Comparison of ENCODE assay signal across 28 mouse cellular contexts in genomic region chr2:153861960-153862359, GRCm38 (mm10). TPM values are rescaled to one million over a fixed set of nuclear protein-coding genes. Genes with fewer than 3 reads are reported as not detected.
DNase-seq lines count a peak whose midpoint lies in the region; ATAC-seq and TF ChIP-seq lines count a peak whose summit lies in the region.
"Had no signal": no experiment of that assay in that cellular context is flagged by ENCODE, and none has a peak within 500 bp of the region (broad histone marks: within the 10 kb centered on the region; RNA-seq: fewer than 3 reads in every experiment).

No protein-coding gene starts in this region.

- no peak overlapping the region for H3K4me3 ChIP-seq in embryonic facial prominence, embryonic 14.5 days (ENCODE audit: low read depth, low read length)
- H3K4me3 ChIP-seq in embryonic facial prominence, embryonic 10.5 days: no peak overlapping the region
- H3K4me3 ChIP-seq in liver, postnatal 0 days (ENCODE audit: low read depth, low read length): no peak overlapping the region
- H3K4me3 ChIP-seq in liver, embryonic 11.5 days (ENCODE audit: low read depth, low read length): no peak overlapping the region
- no peak overlapping the region for H3K4me3 ChIP-seq in limb, embryonic 14.5 days (replicated peaks; ENCODE audit: low read length)
- H3K4me3 ChIP-seq: embryonic facial prominence, embryonic 13.5 days; forebrain, embryonic 10.5 days; forebrain, embryonic 13.5 days; heart, embryonic 12.5 days; heart, embryonic 15.5 days; hindbrain, embryonic 10.5 days; hindbrain, embryonic 13.5 days had no signal

- ATAC-seq in embryonic facial prominence, embryonic 14.5 days (ENCODE audit: low read depth): peak; percentile 71
- peak; percentile 65 for ATAC-seq in liver, postnatal 0 days
- no peak for ATAC-seq in liver, embryonic 11.5 days (replicated peaks; ENCODE audit: low FRiP score)
- peak; percentile 67 for ATAC-seq in limb, embryonic 14.5 days (ENCODE audit: low FRiP score, low read depth)
- ATAC-seq: forebrain, embryonic 13.5 days; forebrain, embryonic 16.5 days; hindbrain, embryonic 16.5 days; Patski had no signal

- H3K4me2 ChIP-seq in embryonic facial prominence, embryonic 14.5 days (ENCODE audit: low read depth, low read length): no peak overlapping the region
- H3K4me2 ChIP-seq in liver, postnatal 0 days (ENCODE audit: low read depth, low read length): no peak overlapping the region
- no peak overlapping the region for H3K4me2 ChIP-seq in liver, embryonic 11.5 days
- no peak overlapping the region for H3K4me2 ChIP-seq in limb, embryonic 14.5 days (replicated peaks; ENCODE audit: low read depth, low read length, severe bottlenecking)
- H3K4me2 ChIP-seq: embryonic facial prominence, embryonic 13.5 days; forebrain, embryonic 13.5 days; heart, embryonic 12.5 days; heart, embryonic 15.5 days; hindbrain, embryonic 13.5 days had no signal

- peaks cover 5% of the 10 kb centered on the region; the same call in 1 of the 2 replicates for H3K4me1 ChIP-seq in embryonic facial prominence, embryonic 14.5 days (ENCODE audit: control insufficient read depth, insufficient read depth, low read length)
- H3K4me1 ChIP-seq in embryonic facial prominence, embryonic 10.5 days: no peaks in the 10 kb centered on the region
- H3K4me1 ChIP-seq in liver, postnatal 0 days (ENCODE audit: insufficient read depth): 0 out of 2 replicates have a peak, but pooled peaks cover 4% of the 10 kb centered on the region
- H3K4me1 ChIP-seq in liver, embryonic 11.5 days (replicated peaks; ENCODE audit: control insufficient read depth, insufficient read depth, low read length): no peaks in the 10 kb centered on the region
- H3K4me1 ChIP-seq in limb, embryonic 14.5 days (ENCODE audit: control insufficient read depth, insufficient read depth, low read length): no peaks in the 10 kb centered on the region
- H3K4me1 ChIP-seq: forebrain, embryonic 10.5 days; forebrain, embryonic 13.5 days; heart, embryonic 15.5 days; hindbrain, embryonic 10.5 days; hindbrain, embryonic 13.5 days had no signal

- DNase-seq in embryonic facial prominence, embryonic 14.5 days (ENCODE audit: low spot score): peak; percentile 64
- no peak for DNase-seq in embryonic facial prominence, embryonic 10.5 days (ENCODE audit: low spot score)
- no peak for DNase-seq in liver, postnatal 0 days
- DNase-seq in liver, embryonic 11.5 days (ENCODE audit: low spot score): no peak
- DNase-seq in limb, embryonic 14.5 days (ENCODE audit: low spot score): peak; percentile 38
- no peak for DNase-seq in kidney, adult 9 months
- DNase-seq: adrenal gland, postnatal 10 days; adrenal gland, postnatal 36 days; B cell, adult 2 months; cerebellum, adult 11 months; cerebellum, adult 2 months; cerebellum, adult 9-11 months; cerebellum, postnatal 25 days; gastrocnemius, postnatal 10 days; gastrocnemius, postnatal 36 days; heart, postnatal 10 days; heart, postnatal 36 days had no signal

- no peak overlapping the region for H3K27ac ChIP-seq in embryonic facial prominence, embryonic 14.5 days (replicated peaks; ENCODE audit: low read depth, low read length)
- H3K27ac ChIP-seq in embryonic facial prominence, embryonic 10.5 days (replicated peaks): no peak overlapping the region
- H3K27ac ChIP-seq in liver, postnatal 0 days (ENCODE audit: low read depth): no peak overlapping the region
- H3K27ac ChIP-seq in liver, embryonic 11.5 days (ENCODE audit: low read depth, low read length): no peak overlapping the region
- no peak overlapping the region for H3K27ac ChIP-seq in limb, embryonic 14.5 days (replicated peaks; ENCODE audit: low read depth, low read length)
- H3K27ac ChIP-seq: embryonic facial prominence, embryonic 13.5 days; forebrain, embryonic 10.5 days; forebrain, embryonic 13.5 days; heart, embryonic 15.5 days; hindbrain, embryonic 10.5 days; hindbrain, embryonic 13.5 days had no signal

- TF ChIP-seq CTCF in liver, postnatal 0 days (IDR thresholded peaks at IDR 0.05; ENCODE audit: low read depth): no peak

- no peaks in the 10 kb centered on the region for H3K36me3 ChIP-seq in embryonic facial prominence, embryonic 14.5 days (ENCODE audit: control insufficient read depth, insufficient read depth, low read length)
- no peaks in the 10 kb centered on the region for H3K36me3 ChIP-seq in embryonic facial prominence, embryonic 10.5 days (replicated peaks)
- H3K36me3 ChIP-seq in liver, postnatal 0 days (replicated peaks; ENCODE audit: insufficient read depth, low read length): no peaks in the 10 kb centered on the region
- no peaks in the 10 kb centered on the region for H3K36me3 ChIP-seq in liver, embryonic 11.5 days (ENCODE audit: control insufficient read depth, insufficient read depth, low read length)
- H3K36me3 ChIP-seq in limb, embryonic 14.5 days (ENCODE audit: control insufficient read depth, insufficient read depth, low read length): no peaks in the 10 kb centered on the region
- H3K36me3 ChIP-seq: embryonic facial prominence, embryonic 13.5 days; forebrain, embryonic 10.5 days; G1E; heart, embryonic 12.5 days; heart, embryonic 15.5 days; hindbrain, embryonic 10.5 days; hindbrain, embryonic 13.5 days had no signal

- H3K27me3 ChIP-seq in embryonic facial prominence, embryonic 14.5 days (replicated peaks; ENCODE audit: control insufficient read depth, insufficient read depth, low read length): no peaks in the 10 kb centered on the region
- no peaks in the 10 kb centered on the region; the same call in 1 of the 2 replicates for H3K27me3 ChIP-seq in embryonic facial prominence, embryonic 10.5 days (replicated peaks; ENCODE audit: low read depth, poor library complexity, severe bottlenecking)
- H3K27me3 ChIP-seq in liver, postnatal 0 days (ENCODE audit: insufficient read depth, low read length): no peaks in the 10 kb centered on the region
- no peaks in the 10 kb centered on the region for H3K27me3 ChIP-seq in liver, embryonic 11.5 days (replicated peaks; ENCODE audit: control insufficient read depth, insufficient read depth, low read length)
- H3K27me3 ChIP-seq in limb, embryonic 14.5 days (ENCODE audit: control insufficient read depth, insufficient read depth, low read length): no peaks in the 10 kb centered on the region
- H3K27me3 ChIP-seq: embryonic facial prominence, embryonic 13.5 days; forebrain, embryonic 13.5 days; hindbrain, embryonic 13.5 days had no signal

- TF ChIP-seq POLR2A in limb, embryonic 14.5 days (IDR thresholded peaks at IDR 0.05; ENCODE audit: borderline replicate concordance, extremely low read depth, insufficient read depth, insufficient read length): no peak

- WGBS in embryonic facial prominence, embryonic 14.5 days: 71% methylated on average over 3 of the region's 3 CpGs
- 75% methylated on average over 3 of the region's 3 CpGs for WGBS in embryonic facial prominence, embryonic 10.5 days
- 68% methylated on average over 3 of the region's 3 CpGs for WGBS in liver, postnatal 0 days (ENCODE audit: insufficient replicate concordance)
- 77% methylated on average over 3 of the region's 3 CpGs for WGBS in liver, embryonic 11.5 days
- WGBS in limb, embryonic 14.5 days: 82% methylated on average over 3 of the region's 3 CpGs

- peaks cover 4% of the 10 kb centered on the region; the same call in 1 of the 2 replicates for H3K9me3 ChIP-seq in embryonic facial prominence, embryonic 14.5 days (ENCODE audit: control insufficient read depth, low read length)
- 0 out of 2 replicates have a peak, but pooled peaks cover 3% of the 10 kb centered on the region for H3K9me3 ChIP-seq in embryonic facial prominence, embryonic 10.5 days
- H3K9me3 ChIP-seq in liver, postnatal 0 days (ENCODE audit: low read length): no peaks in the 10 kb centered on the region
- no peaks in the 10 kb centered on the region for H3K9me3 ChIP-seq in liver, embryonic 11.5 days (ENCODE audit: control insufficient read depth, low read length)
- no peaks in the 10 kb centered on the region for H3K9me3 ChIP-seq in limb, embryonic 14.5 days (ENCODE audit: control insufficient read depth, low read length)
- H3K9me3 ChIP-seq: embryonic facial prominence, embryonic 13.5 days; forebrain, embryonic 10.5 days; forebrain, embryonic 13.5 days; G1E; heart, embryonic 12.5 days; heart, embryonic 15.5 days; hindbrain, embryonic 13.5 days had no signal

- TF ChIP-seq EP300 in liver, postnatal 0 days (IDR thresholded peaks at IDR 0.05; ENCODE audit: low read depth): no peak

- no peak overlapping the region for H3K9ac ChIP-seq in embryonic facial prominence, embryonic 14.5 days (ENCODE audit: low read depth, low read length)
- H3K9ac ChIP-seq in liver, postnatal 0 days (replicated peaks): no peak overlapping the region
- H3K9ac ChIP-seq in liver, embryonic 11.5 days (ENCODE audit: low read depth, low read length): no peak overlapping the region
- no peak overlapping the region for H3K9ac ChIP-seq in limb, embryonic 14.5 days (ENCODE audit: low read depth, low read length, severe bottlenecking)
- H3K9ac ChIP-seq: embryonic facial prominence, embryonic 13.5 days; forebrain, embryonic 13.5 days; heart, embryonic 12.5 days; heart, embryonic 15.5 days; hindbrain, embryonic 13.5 days had no signal

RNA-seq across cellular contexts. Expression of gene Sun5, which starts 8.9 kb away (rescaled TPM):
- polyA plus RNA-seq in embryonic facial prominence, embryonic 14.5 days (2014; fragmentation: Nextera tagmentation; extraction: Ambion mirVana): not detected in 2 replicates
- polyA plus RNA-seq in embryonic facial prominence, embryonic 10.5 days (2016; fragmentation: Nextera tagmentation; extraction: Ambion mirVana): not detected in 2 replicates
- not detected in 2 replicates for polyA plus RNA-seq in liver, postnatal 0 days (2015; fragmentation: Nextera tagmentation; extraction: Ambion mirVana)
- polyA plus RNA-seq in liver, embryonic 11.5 days (2014; fragmentation: Nextera tagmentation; extraction: Ambion mirVana): not detected in 2 replicates
- not detected in 2 replicates for polyA plus RNA-seq in limb, embryonic 14.5 days (2012; rRNA removed)
- not detected in 2 replicates for polyA plus RNA-seq in limb, embryonic 14.5 days (2014; fragmentation: Nextera tagmentation; extraction: Ambion mirVana)
- polyA plus RNA-seq: cerebellum, adult 2 months; embryonic facial prominence, embryonic 13.5 days; forebrain, embryonic 10.5 days; forebrain, embryonic 13.5 days; forebrain, embryonic 16.5 days; G1E; heart, embryonic 12.5 days; heart, embryonic 15.5 days; hindbrain, embryonic 10.5 days; hindbrain, embryonic 13.5 days; hindbrain, embryonic 16.5 days; Patski had no signal

RNA-seq across cellular contexts. Expression of gene Bpifb2, which starts 12.9 kb away (rescaled TPM):
- not detected in 2 replicates for polyA plus RNA-seq in embryonic facial prominence, embryonic 14.5 days (2014; fragmentation: Nextera tagmentation; extraction: Ambion mirVana)
- not detected in 2 replicates for polyA plus RNA-seq in embryonic facial prominence, embryonic 10.5 days (2016; fragmentation: Nextera tagmentation; extraction: Ambion mirVana)
- polyA plus RNA-seq in liver, postnatal 0 days (2015; fragmentation: Nextera tagmentation; extraction: Ambion mirVana): not detected in 2 replicates
- not detected in 2 replicates for polyA plus RNA-seq in liver, embryonic 11.5 days (2014; fragmentation: Nextera tagmentation; extraction: Ambion mirVana)
- polyA plus RNA-seq in limb, embryonic 14.5 days (2012; rRNA removed): 0.09 and 0.20 TPM in 2 replicates
- not detected in 2 replicates for polyA plus RNA-seq in limb, embryonic 14.5 days (2014; fragmentation: Nextera tagmentation; extraction: Ambion mirVana)
- polyA plus RNA-seq: embryonic facial prominence, embryonic 13.5 days; forebrain, embryonic 10.5 days; forebrain, embryonic 13.5 days; forebrain, embryonic 16.5 days; G1E; heart, embryonic 12.5 days; heart, embryonic 15.5 days; hindbrain, embryonic 10.5 days; hindbrain, embryonic 13.5 days; Patski had no signal

RNA-seq across cellular contexts. Expression of gene Bpifb6, which starts 38.2 kb away (rescaled TPM):
- polyA plus RNA-seq in embryonic facial prominence, embryonic 14.5 days (2014; fragmentation: Nextera tagmentation; extraction: Ambion mirVana): 0.16 TPM in 1 of 2 replicates, not detected in the other
- polyA plus RNA-seq in embryonic facial prominence, embryonic 10.5 days (2016; fragmentation: Nextera tagmentation; extraction: Ambion mirVana): not detected in 2 replicates
- not detected in 2 replicates for polyA plus RNA-seq in liver, postnatal 0 days (2015; fragmentation: Nextera tagmentation; extraction: Ambion mirVana)
- not detected in 2 replicates for polyA plus RNA-seq in liver, embryonic 11.5 days (2014; fragmentation: Nextera tagmentation; extraction: Ambion mirVana)
- 0.12 TPM in 1 of 2 replicates, not detected in the other for polyA plus RNA-seq in limb, embryonic 14.5 days (2012; rRNA removed)
- polyA plus RNA-seq in limb, embryonic 14.5 days (2014; fragmentation: Nextera tagmentation; extraction: Ambion mirVana): not detected in 2 replicates
- polyA plus RNA-seq: embryonic facial prominence, embryonic 13.5 days; forebrain, embryonic 10.5 days; forebrain, embryonic 13.5 days; forebrain, embryonic 16.5 days; G1E; heart, embryonic 12.5 days; heart, embryonic 15.5 days; hindbrain, embryonic 10.5 days; hindbrain, embryonic 13.5 days; hindbrain, embryonic 16.5 days; Patski had no signal

RNA-seq across cellular contexts. Expression of gene Bpifb3, which starts 56.1 kb away (rescaled TPM):
- polyA plus RNA-seq in embryonic facial prominence, embryonic 14.5 days (2014; fragmentation: Nextera tagmentation; extraction: Ambion mirVana): 0.10 TPM in 1 of 2 replicates, not detected in the other
- polyA plus RNA-seq in embryonic facial prominence, embryonic 10.5 days (2016; fragmentation: Nextera tagmentation; extraction: Ambion mirVana): not detected in 2 replicates
- 0.08 TPM in 1 of 2 replicates, not detected in the other for polyA plus RNA-seq in liver, postnatal 0 days (2015; fragmentation: Nextera tagmentation; extraction: Ambion mirVana)
- not detected in 2 replicates for polyA plus RNA-seq in liver, embryonic 11.5 days (2014; fragmentation: Nextera tagmentation; extraction: Ambion mirVana)
- polyA plus RNA-seq in limb, embryonic 14.5 days (2012; rRNA removed): not detected in 2 replicates
- not detected in 2 replicates for polyA plus RNA-seq in limb, embryonic 14.5 days (2014; fragmentation: Nextera tagmentation; extraction: Ambion mirVana)
- polyA plus RNA-seq: cerebellum, adult 2 months; embryonic facial prominence, embryonic 13.5 days; forebrain, embryonic 10.5 days; forebrain, embryonic 13.5 days; forebrain, embryonic 16.5 days; G1E; heart, embryonic 12.5 days; heart, embryonic 15.5 days; hindbrain, embryonic 10.5 days; Patski had no signal

Comparison
In these comparisons a context has a peak if more than half of its experiments do, and no peak if none do; other contexts are left out.
1. DNase-seq: peak in embryonic facial prominence, embryonic 14.5 days (single experiment) and limb, embryonic 14.5 days (single experiment); none in embryonic facial prominence, embryonic 10.5 days (single experiment), liver, postnatal 0 days (single experiment), liver, embryonic 11.5 days (single experiment) and kidney, adult 9 months (single experiment).